ENCODE assay signal across 18 mouse cellular contexts in genomic region chr7:4651581-4651980, GRCm38 (mm10). TPM values are rescaled to one million over a fixed set of nuclear protein-coding genes. Genes with fewer than 3 reads are reported as not detected.
DNase-seq lines count a peak whose midpoint lies in the region; ATAC-seq lines count a peak whose summit lies in the region.
"Had no signal": no experiment of that assay in that cellular context is flagged by ENCODE, and none has a peak within 500 bp of the region (broad histone marks: within the 10 kb centered on the region; RNA-seq: fewer than 3 reads in every experiment).

No protein-coding gene starts in this region.

- no peak overlapping the region for H3K27ac ChIP-seq in kidney, embryonic 14.5 days (ENCODE audit: low read depth, low read length)
- H3K27ac ChIP-seq in intestine, embryonic 16.5 days (ENCODE audit: low read length): no peak overlapping the region
- H3K27ac ChIP-seq: kidney, embryonic 15.5 days; liver, embryonic 15.5 days; midbrain, embryonic 12.5 days; neural tube, embryonic 12.5 days had no signal

- H3K4me3 ChIP-seq in kidney, embryonic 14.5 days (ENCODE audit: low read length): no peak overlapping the region
- H3K4me3 ChIP-seq in intestine, embryonic 16.5 days (ENCODE audit: low read length): no peak overlapping the region
- H3K4me3 ChIP-seq: kidney, embryonic 15.5 days; liver, embryonic 15.5 days; midbrain, embryonic 12.5 days; neural tube, embryonic 12.5 days had no signal

- no peak for ATAC-seq in kidney, embryonic 14.5 days (ENCODE audit: low FRiP score, low TSS enrichment)
- peak; percentile 59 for ATAC-seq in intestine, embryonic 16.5 days

- no peaks in the 10 kb centered on the region for H3K27me3 ChIP-seq in kidney, embryonic 14.5 days (ENCODE audit: control insufficient read depth, insufficient read depth, low read length)
- H3K27me3 ChIP-seq in intestine, embryonic 16.5 days (replicated peaks; ENCODE audit: control insufficient read depth, insufficient read depth, low read length): no peaks in the 10 kb centered on the region
- H3K27me3 ChIP-seq: kidney, embryonic 15.5 days; liver, embryonic 15.5 days; midbrain, embryonic 12.5 days; neural tube, embryonic 12.5 days had no signal

- peaks cover 4% of the 10 kb centered on the region for H3K4me1 ChIP-seq in kidney, embryonic 14.5 days (ENCODE audit: control insufficient read depth, insufficient read depth, low read length)
- peaks cover 21% of the 10 kb centered on the region for H3K4me1 ChIP-seq in intestine, embryonic 16.5 days (ENCODE audit: control insufficient read depth, insufficient read depth, low read length)

- H3K9ac ChIP-seq in kidney, embryonic 14.5 days (ENCODE audit: low read depth, low read length): no peak overlapping the region
- H3K9ac ChIP-seq in intestine, embryonic 16.5 days (ENCODE audit: low read depth, low read length): no peak overlapping the region
- H3K9ac ChIP-seq: kidney, embryonic 15.5 days; liver, embryonic 15.5 days; midbrain, embryonic 12.5 days; neural tube, embryonic 12.5 days had no signal

- peak; percentile 23 for DNase-seq in kidney, postnatal 14 days
- DNase-seq in CD8-positive naive resting alpha-beta T cell, adult 2 months (ENCODE audit: low read depth in 2 of 2, low spot score in 2 of 2): peak; percentile 51 to 65
- DNase-seq in thymus, postnatal 10 days (ENCODE audit: low spot score in 2 of 2): peak; percentile 30 to 45
- no peak for DNase-seq in testis, postnatal 14 days (ENCODE audit: low spot score)
- no peak for DNase-seq in left cerebral cortex, postnatal 36 days (ENCODE audit: low spot score in 2 of 2)
- DNase-seq in ovary, postnatal 36 days (ENCODE audit: low spot score): no peak
- DNase-seq: embryo, embryonic 11 days; gastrocnemius, postnatal 14 days; right cerebral cortex, postnatal 25 days had no signal

- WGBS in kidney, embryonic 14.5 days: 73% methylated on average over 8 of the region's 8 CpGs
- 71% methylated on average over 8 of the region's 8 CpGs for WGBS in intestine, embryonic 16.5 days

- peaks cover 5% of the 10 kb centered on the region; the same call in 1 of the 2 replicates for H3K36me3 ChIP-seq in kidney, embryonic 14.5 days (ENCODE audit: control insufficient read depth, insufficient read depth, low read length)
- no peaks in the 10 kb centered on the region for H3K36me3 ChIP-seq in intestine, embryonic 16.5 days (ENCODE audit: control insufficient read depth, insufficient read depth, low read length)

- no peak overlapping the region for H3K4me2 ChIP-seq in kidney, embryonic 14.5 days (replicated peaks; ENCODE audit: low read depth, low read length)
- H3K4me2 ChIP-seq in intestine, embryonic 16.5 days (ENCODE audit: low read depth, low read length): no peak overlapping the region
- H3K4me2 ChIP-seq: kidney, embryonic 15.5 days; liver, embryonic 15.5 days; midbrain, embryonic 12.5 days; neural tube, embryonic 12.5 days had no signal

- intact Hi-C loops in left cerebral cortex, postnatal 36 days (cut with DNase I): no loop called here

- no peaks in the 10 kb centered on the region for H3K9me3 ChIP-seq in kidney, embryonic 14.5 days (ENCODE audit: control insufficient read depth, low read length)
- H3K9me3 ChIP-seq in intestine, embryonic 16.5 days (ENCODE audit: control insufficient read depth, low read length): no peaks in the 10 kb centered on the region
- H3K9me3 ChIP-seq: G1E; kidney, embryonic 15.5 days; liver, embryonic 15.5 days; midbrain, embryonic 12.5 days; neural tube, embryonic 12.5 days had no signal

RNA-seq across cellular contexts. Expression of gene Ppp6r1, which starts 7.2 kb away (rescaled TPM):
- polyA plus RNA-seq in kidney, embryonic 14.5 days (2014; fragmentation: Nextera tagmentation; extraction: Ambion mirVana): 8.3 and 10.2 TPM in 2 replicates
- 2.6 and 2.9 TPM in 2 replicates for polyA plus RNA-seq in intestine, embryonic 16.5 days (2015; fragmentation: Nextera tagmentation; extraction: Ambion mirVana)
- 100 to 1,000 TPM; 138 to 145 TPM for total RNA-seq in left cerebral cortex, postnatal 36 days (2021)

RNA-seq across cellular contexts. Expression of gene Tmem86b, which starts 20.4 kb away (rescaled TPM):
- 1.0 and 1.4 TPM in 2 replicates for polyA plus RNA-seq in kidney, embryonic 14.5 days (2014; fragmentation: Nextera tagmentation; extraction: Ambion mirVana)
- polyA plus RNA-seq in intestine, embryonic 16.5 days (2015; fragmentation: Nextera tagmentation; extraction: Ambion mirVana): 16.3 and 23.2 TPM in 2 replicates
- 10 to 100 TPM; 10.0 to 16.8 TPM for total RNA-seq in left cerebral cortex, postnatal 36 days (2021)

RNA-seq across cellular contexts. Expression of gene Hspbp1, which starts 33.3 kb away (rescaled TPM):
- polyA plus RNA-seq in kidney, embryonic 14.5 days (2014; fragmentation: Nextera tagmentation; extraction: Ambion mirVana): 113 and 140 TPM in 2 replicates
- 84.9 and 95.4 TPM in 2 replicates for polyA plus RNA-seq in intestine, embryonic 16.5 days (2015; fragmentation: Nextera tagmentation; extraction: Ambion mirVana)
- 100 to 1,000 TPM; 100 to 106 TPM for total RNA-seq in left cerebral cortex, postnatal 36 days (2021)

RNA-seq across cellular contexts. Expression of gene Brsk1, which starts 38.8 kb away (rescaled TPM):
- polyA plus RNA-seq in kidney, embryonic 14.5 days (2014; fragmentation: Nextera tagmentation; extraction: Ambion mirVana): 1.9 and 3.0 TPM in 2 replicates
- polyA plus RNA-seq in intestine, embryonic 16.5 days (2015; fragmentation: Nextera tagmentation; extraction: Ambion mirVana): 0.86 and 1.4 TPM in 2 replicates
- 100 to 1,000 TPM; 398 to 475 TPM for total RNA-seq in left cerebral cortex, postnatal 36 days (2021)
- polyA plus RNA-seq: G1E had no signal

RNA-seq across cellular contexts. Expression of gene Ptprh, which starts 47.7 kb away (rescaled TPM):
- polyA plus RNA-seq in kidney, embryonic 14.5 days (2014; fragmentation: Nextera tagmentation; extraction: Ambion mirVana): 0.09 TPM in 1 of 2 replicates, not detected in the other
- 3.0 and 4.7 TPM in 2 replicates for polyA plus RNA-seq in intestine, embryonic 16.5 days (2015; fragmentation: Nextera tagmentation; extraction: Ambion mirVana)
- under 1 TPM; 0.84 to 0.95 TPM for total RNA-seq in left cerebral cortex, postnatal 36 days (2021)
- total RNA-seq: adrenal gland, adult 18-20 months; gastrocnemius, postnatal 14 days had no signal
- polyA plus RNA-seq: G1E; heart, embryonic 14.5 days; liver, embryonic 15.5 days; neural tube, embryonic 12.5 days had no signal

Comparison
In these comparisons a context has a peak if more than half of its experiments do, and no peak if none do; other contexts are left out.
1. DNase-seq: peak in kidney, postnatal 14 days (single experiment), CD8-positive naive resting alpha-beta T cell, adult 2 months (2 of 2) and thymus, postnatal 10 days (2 of 2); none in testis, postnatal 14 days (single experiment), left cerebral cortex, postnatal 36 days (0 of 2) and ovary, postnatal 36 days (single experiment).